Mouse (Mus musculus) hindbrain, embryonic 12.5 days (tissue): Measurements from ENCODE around the gene Ccdc90b. TPM values are rescaled to one million over a fixed set of nuclear protein-coding genes. Genes with fewer than 3 reads are reported as not detected.

Source experiments
- ATAC-seq: fragments of 200-750 bp; cut with Nextera tagmentation; 2 replicates; pipeline ENCODE4 v1.8.0; 2017; ENCODE audit warnings: moderate TSS enrichment; ENCODE audit not compliant: low FRiP score
- H3K27ac ChIP-seq: fragments of 300-500 bp; sonication (generic); 2 replicates; pipeline ENCODE4 v1.5.1; 2016; ENCODE audit warnings: mild to moderate bottlenecking
- H3K27me3 ChIP-seq: fragments of 300-500 bp; sonication (generic); 2 replicates; pipeline ENCODE4 v1.6.1; 2016; ENCODE audit warnings: mild to moderate bottlenecking
- H3K36me3 ChIP-seq: fragments of 300-500 bp; sonication (generic); 2 replicates; pipeline ENCODE4 v1.6.1; 2016; ENCODE audit warnings: mild to moderate bottlenecking
- H3K4me1 ChIP-seq: fragments of 300-500 bp; sonication (generic); 2 replicates; pipeline ENCODE4 v1.6.1; 2016
- H3K4me2 ChIP-seq: fragments of 300-500 bp; sonication (generic); replicated peaks from 2 replicates; pipeline ENCODE4 v1.6.1; 2016; ENCODE audit warnings: mild to moderate bottlenecking
- H3K4me3 ChIP-seq: fragments of 300-500 bp; sonication (generic); 2 replicates; pipeline ENCODE4 v1.5.1; 2016; ENCODE audit warnings: mild to moderate bottlenecking
- H3K9ac ChIP-seq: fragments of 300-500 bp; sonication (generic); 2 replicates; pipeline ENCODE4 v1.6.1; 2016; ENCODE audit warnings: mild to moderate bottlenecking, moderate library complexity
- H3K9me3 ChIP-seq: fragments of 300-500 bp; sonication (generic); replicated peaks from 2 replicates; pipeline ENCODE4 v1.6.1; 2016; ENCODE audit warnings: mild to moderate bottlenecking
- whole genome bisulfite sequencing: fragments of 180-500 bp; shearing (Covaris S2); methylation state at CpG from one replicate; pipeline ENCODE4 v1.1.7; 2016; 5-methylcytosine and 5-hydroxymethylcytosine counted together
- polyA plus RNA-seq: library from polyadenylated mRNA; unstranded; fragments of >200 nt; fragmentation: Nextera tagmentation; extraction: Ambion mirVana; gene quantifications from 2 replicates; pipeline ENCODE4 v1.2.1, GENCODE M21; 2016

The Ccdc90b gene
- 74.6 and 77.6 TPM in 2 replicates for polyA plus RNA-seq

- Histone ChIP-seq H3K4me1 (peaks cover 7% of the 10 kb centered on the region), H3K36me3 (no peaks in the 10 kb centered on the region), H3K27ac (peak within 1 kb of the TSS; percentile 93), H3K9ac (peak within 1 kb of the TSS; percentile 64), H3K9me3 (no peaks in the 10 kb centered on the region), H3K4me2 (peak within 1 kb of the TSS; percentile 56), H3K4me3 (peak within 1 kb of the TSS; percentile 66), H3K27me3 (no peaks in the 10 kb centered on the region)
- under 1% methylated on average over 60 of the region's 60 CpGs for WGBS
- peak; percentile 99 for ATAC-seq
These were observed at the start of gene Ccdc90b for GRCm38 (mm10) chr7:92560986-92561876. TSS of gene Ccdc90b (plus strand) at chr7:92561149.

- Histone ChIP-seq H3K9me3 (no peaks in the 10 kb centered on the region), H3K27ac (no peak overlapping the region), H3K27me3 (no peaks in the 10 kb centered on the region), H3K4me1 (no peaks in the 10 kb centered on the region), H3K4me2 (no peak overlapping the region), H3K4me3 (no peak overlapping the region), H3K36me3 (no peaks in the 10 kb centered on the region), H3K9ac (no peak overlapping the region)
- WGBS = 68% methylated on average over 3 of the region's 3 CpGs
- ATAC-seq = no peak
These were observed 40.6 kb upstream of the Ccdc90b start for GRCm38 (mm10) chr7:92520397-92520796.

GRCm38 (mm10) chr7:92520820-92521219, 40.1 kb upstream of the Ccdc90b start:
- no peaks in the 10 kb centered on the region for H3K27me3 ChIP-seq
- WGBS = 30% methylated on average over 4 of the region's 4 CpGs

GRCm38 (mm10) chr7:92529245-92529644, 31.7 kb upstream of the Ccdc90b start:
- H3K27me3 ChIP-seq = no peaks in the 10 kb centered on the region
- 75% methylated on average over 4 of the region's 4 CpGs for WGBS
- no peaks in the 10 kb centered on the region for H3K36me3 ChIP-seq
- no peak overlapping the region for H3K27ac ChIP-seq
- H3K9me3 ChIP-seq = no peaks in the 10 kb centered on the region
- H3K9ac ChIP-seq = no peak overlapping the region
- H3K4me1 ChIP-seq = peaks cover 10% of the 10 kb centered on the region; the same call in 1 of the 2 replicates
- ATAC-seq = no peak
- H3K4me3 ChIP-seq = no peak overlapping the region
- no peak overlapping the region for H3K4me2 ChIP-seq

More at GRCm38 (mm10) chr7:92520820-92521219, 40.1 kb upstream of the Ccdc90b start:
- H3K9ac ChIP-seq = no peak overlapping the region
- H3K4me3 ChIP-seq = no peak overlapping the region
- H3K4me2 ChIP-seq = no peak overlapping the region
- no peak overlapping the region for H3K27ac ChIP-seq
- H3K4me1 ChIP-seq = no peaks in the 10 kb centered on the region
- ATAC-seq = no peak
- no peaks in the 10 kb centered on the region for H3K9me3 ChIP-seq
- H3K36me3 ChIP-seq = no peaks in the 10 kb centered on the region

GRCm38 (mm10) chr7:92532351-92533036, 28.5 kb upstream of the Ccdc90b start:
- no peak overlapping the region for H3K9ac ChIP-seq
- no peaks in the 10 kb centered on the region for H3K9me3 ChIP-seq
- no peaks in the 10 kb centered on the region for H3K36me3 ChIP-seq
- H3K4me2 ChIP-seq = 0 out of 2 replicates have a peak overlapping the region, but pooled peaks have one; percentile 4
- H3K4me3 ChIP-seq = no peak overlapping the region
- H3K27me3 ChIP-seq = no peaks in the 10 kb centered on the region
- 35% methylated on average over 6 of the region's 6 CpGs for WGBS
- peak; percentile 86 for ATAC-seq
- H3K27ac ChIP-seq = peak overlapping the region; percentile 67
- H3K4me1 ChIP-seq = peaks cover 10% of the 10 kb centered on the region; the same call in 1 of the 2 replicates

- WGBS = 61% methylated on average over 2 of the region's 2 CpGs
- no peak overlapping the region for H3K27ac ChIP-seq
- H3K36me3 ChIP-seq = no peaks in the 10 kb centered on the region
- no peak overlapping the region for H3K9ac ChIP-seq
- no peak overlapping the region for H3K4me2 ChIP-seq
- no peak overlapping the region for H3K4me3 ChIP-seq
- H3K27me3 ChIP-seq = no peaks in the 10 kb centered on the region
- no peaks in the 10 kb centered on the region for H3K4me1 ChIP-seq
- no peaks in the 10 kb centered on the region for H3K9me3 ChIP-seq
- no peak for ATAC-seq
These were observed 14.2 kb upstream of the Ccdc90b start for GRCm38 (mm10) chr7:92546763-92547162.

GRCm38 (mm10) chr7:92550248-92550989, 10.5 kb upstream of the Ccdc90b start:
- Histone ChIP-seq H3K9me3 (no peaks in the 10 kb centered on the region), H3K27me3 (no peaks in the 10 kb centered on the region), H3K4me2 (no peak overlapping the region), H3K9ac (no peak overlapping the region), H3K27ac (no peak overlapping the region), H3K36me3 (no peaks in the 10 kb centered on the region), H3K4me3 (no peak overlapping the region), H3K4me1 (no peaks in the 10 kb centered on the region)
- 94% methylated on average over 6 of the region's 6 CpGs for WGBS
- ATAC-seq = 0 out of 2 replicates have a peak, but pooled peaks have one; percentile 48

GRCm38 (mm10) chr7:92550990-92551392, 10.0 kb upstream of the Ccdc90b start:
- no peaks in the 10 kb centered on the region for H3K9me3 ChIP-seq
- WGBS = 56% methylated on average over 4 of the region's 4 CpGs
- ATAC-seq = peak; percentile 56; the same call in 1 of the 2 replicates

GRCm38 (mm10) chr7:92558744-92559143, 2.2 kb upstream of the Ccdc90b start:
- no peaks in the 10 kb centered on the region for H3K27me3 ChIP-seq
- H3K27ac ChIP-seq = no peak overlapping the region
- H3K4me2 ChIP-seq = no peak overlapping the region
- ATAC-seq = no peak
- no peaks in the 10 kb centered on the region for H3K9me3 ChIP-seq
- 90% methylated on average over 2 of the region's 2 CpGs for WGBS
- H3K4me3 ChIP-seq = no peak overlapping the region
- H3K4me1 ChIP-seq = peaks cover 7% of the 10 kb centered on the region
- H3K36me3 ChIP-seq = no peaks in the 10 kb centered on the region
- H3K9ac ChIP-seq = no peak overlapping the region

More at GRCm38 (mm10) chr7:92550990-92551392, 10.0 kb upstream of the Ccdc90b start:
- H3K27ac ChIP-seq = no peak overlapping the region
- H3K27me3 ChIP-seq = no peaks in the 10 kb centered on the region
- no peak overlapping the region for H3K4me3 ChIP-seq
- no peak overlapping the region for H3K4me2 ChIP-seq
- no peaks in the 10 kb centered on the region for H3K36me3 ChIP-seq
- H3K4me1 ChIP-seq = no peaks in the 10 kb centered on the region
- no peak overlapping the region for H3K9ac ChIP-seq

GRCm38 (mm10) chr7:92566775-92567174, 5.8 kb downstream of the Ccdc90b start:
- Histone ChIP-seq H3K27me3 (no peaks in the 10 kb centered on the region), H3K9ac (no peak overlapping the region), H3K4me1 (peaks cover 5% of the 10 kb centered on the region), H3K4me3 (no peak overlapping the region), H3K9me3 (no peaks in the 10 kb centered on the region), H3K36me3 (peaks cover 13% of the 10 kb centered on the region), H3K27ac (no peak overlapping the region), H3K4me2 (no peak overlapping the region)
- 94% methylated on average over 1 of the region's 1 CpGs for WGBS
- ATAC-seq = no peak

- no peak for ATAC-seq
- H3K27ac ChIP-seq = no peak overlapping the region
These were observed 19.7 kb downstream of the Ccdc90b start for GRCm38 (mm10) chr7:92580491-92581207.

More at GRCm38 (mm10) chr7:92580491-92581207, 19.7 kb downstream of the Ccdc90b start:
- Histone ChIP-seq H3K4me3 (no peak overlapping the region), H3K9ac (no peak overlapping the region), H3K36me3 (peaks cover 21% of the 10 kb centered on the region), H3K9me3 (no peaks in the 10 kb centered on the region), H3K4me2 (no peak overlapping the region), H3K4me1 (no peaks in the 10 kb centered on the region), H3K27me3 (no peaks in the 10 kb centered on the region)
- 93% methylated on average over 5 of the region's 5 CpGs for WGBS
